Mouse (Mus musculus) embryo, embryonic 10 days (tissue): ENCODE results near the gene Gm42372.
A peak's percentile ranks its signal among the peaks of the same experiment; 100 is the strongest.

Experiments
- DNase-seq: peaks from one replicate; pipeline ENCODE4 v3.0.0-alpha.2; 2015; ENCODE audit warnings: low spot score

Gene Gm42372

DNA sequence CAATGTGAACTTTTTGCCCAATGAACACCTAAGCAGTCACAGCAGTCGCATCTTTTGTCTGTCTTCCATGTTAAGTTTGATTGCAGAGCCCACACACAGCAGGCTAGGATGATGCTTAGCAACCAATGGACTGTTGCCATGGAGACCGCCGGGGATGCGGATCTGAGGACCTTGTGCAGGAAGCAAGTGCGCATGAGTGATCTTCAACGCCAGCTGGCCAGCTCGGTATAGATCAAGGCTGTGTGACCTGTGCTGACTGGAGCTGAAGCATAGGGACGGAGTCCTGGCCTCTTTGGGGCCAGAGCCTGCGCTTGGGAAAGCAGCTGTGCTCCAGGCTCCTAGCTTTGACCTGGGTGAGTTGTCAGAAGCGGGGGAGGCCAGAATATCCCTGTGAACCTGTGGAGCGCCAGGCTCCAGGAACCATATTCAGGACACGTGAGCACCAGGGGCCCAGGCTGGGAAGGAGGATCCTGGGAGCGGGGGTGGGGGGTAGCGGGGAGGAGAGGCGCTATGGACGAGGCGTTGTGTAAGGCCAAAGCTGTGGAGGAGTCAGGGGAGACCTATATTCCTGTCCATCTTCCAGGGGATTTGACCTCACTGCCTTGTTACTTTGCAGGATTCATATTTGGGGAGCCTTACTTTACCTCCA, 23.2 kb upstream of the Gm42372 start, which contains the start of gene Pnmal1:
Gene Pnmal1, plus strand, starts transcription at position 141 of the 649 bp plus-strand sequence.
- DNase-seq: peak; percentile 96

- DNase-seq: no peak
Observed at GRCm38 (mm10) chr7:16961678-16962077, 21.2 kb upstream of the Gm42372 start.

DNA sequence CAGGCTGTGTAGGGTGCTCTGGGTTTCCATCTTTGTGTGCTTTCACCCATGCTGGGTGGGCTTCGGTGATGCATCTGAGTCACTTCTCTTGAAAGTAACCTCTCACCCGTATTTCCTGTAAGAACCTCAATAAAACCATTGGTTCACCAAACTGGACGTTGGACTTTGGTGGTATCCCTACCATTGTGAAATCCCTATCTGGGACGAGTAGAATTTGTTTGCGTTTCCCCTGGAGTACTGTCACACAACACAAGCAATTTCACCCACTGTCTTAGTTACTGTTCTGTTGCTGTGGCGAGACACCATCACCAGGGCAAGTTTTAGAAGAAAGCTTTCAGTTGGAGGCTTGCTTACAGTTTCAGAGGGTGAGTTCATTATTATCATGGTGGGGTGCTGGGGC, 14.5 kb upstream of the Gm42372 start:
- DNase-seq: no peak

DNA sequence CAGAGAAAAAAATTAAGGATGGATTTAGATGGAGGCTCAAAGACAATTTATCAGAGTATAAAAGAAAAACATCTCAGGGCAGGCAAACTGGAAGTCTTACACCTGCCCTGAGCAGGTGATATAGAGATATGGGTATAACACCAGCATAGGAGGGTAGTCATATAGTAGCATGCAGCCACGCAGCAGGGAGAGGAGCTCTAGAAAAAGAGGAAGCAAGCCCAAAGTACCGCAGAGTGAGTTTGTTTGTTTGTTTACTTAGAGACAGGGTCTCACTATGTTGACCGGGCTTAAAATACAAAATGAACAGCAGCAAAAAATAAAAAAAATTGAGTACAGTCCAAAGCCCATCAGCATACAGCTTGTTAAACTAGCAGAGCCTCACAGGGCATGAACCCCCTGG, 11.7 kb upstream of the Gm42372 start:
- no peak for DNase-seq

GRCm38 (mm10) chr7:16974018-16974417, 8.9 kb upstream of the Gm42372 start:
- no peak for DNase-seq

GRCm38 (mm10) chr7:16976298-16976697, 6.6 kb upstream of the Gm42372 start:
- no peak for DNase-seq

- no peak for DNase-seq
Observed at GRCm38 (mm10) chr7:16978173-16978572, 4.7 kb upstream of the Gm42372 start.

GRCm38 (mm10) chr7:16978593-16978992, 4.3 kb upstream of the Gm42372 start:
- DNase-seq: no peak

DNA sequence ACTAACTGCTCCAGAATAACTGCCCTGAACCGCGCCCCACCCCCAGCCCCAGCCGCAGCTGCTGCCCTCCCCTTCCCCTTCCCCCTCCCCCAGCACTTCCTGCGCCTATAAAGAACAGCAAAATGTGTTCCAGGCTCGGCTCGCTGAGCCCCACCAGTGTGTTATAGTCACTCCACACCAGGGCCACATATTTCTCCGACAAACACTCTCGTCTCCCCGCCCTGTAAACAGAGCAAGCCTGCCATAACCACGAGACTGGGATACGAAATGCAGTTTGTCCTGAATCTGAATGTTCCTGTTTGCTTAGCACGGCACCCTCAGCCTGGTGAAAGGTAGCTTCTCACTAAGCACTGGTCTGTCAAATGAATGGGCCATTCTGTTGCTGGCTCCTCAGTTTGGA, 2.5 kb upstream of the Gm42372 start:
- peak; percentile 54 for DNase-seq

- no peak for DNase-seq
Observed at GRCm38 (mm10) chr7:16987541-16988149, 4.8 kb downstream of the Gm42372 start.

- DNase-seq: no peak
Observed at GRCm38 (mm10) chr7:16988405-16988804, 5.5 kb downstream of the Gm42372 start.

- DNase-seq: peak; percentile 21
Observed at GRCm38 (mm10) chr7:16990006-16990744, 7.3 kb downstream of the Gm42372 start.

DNA sequence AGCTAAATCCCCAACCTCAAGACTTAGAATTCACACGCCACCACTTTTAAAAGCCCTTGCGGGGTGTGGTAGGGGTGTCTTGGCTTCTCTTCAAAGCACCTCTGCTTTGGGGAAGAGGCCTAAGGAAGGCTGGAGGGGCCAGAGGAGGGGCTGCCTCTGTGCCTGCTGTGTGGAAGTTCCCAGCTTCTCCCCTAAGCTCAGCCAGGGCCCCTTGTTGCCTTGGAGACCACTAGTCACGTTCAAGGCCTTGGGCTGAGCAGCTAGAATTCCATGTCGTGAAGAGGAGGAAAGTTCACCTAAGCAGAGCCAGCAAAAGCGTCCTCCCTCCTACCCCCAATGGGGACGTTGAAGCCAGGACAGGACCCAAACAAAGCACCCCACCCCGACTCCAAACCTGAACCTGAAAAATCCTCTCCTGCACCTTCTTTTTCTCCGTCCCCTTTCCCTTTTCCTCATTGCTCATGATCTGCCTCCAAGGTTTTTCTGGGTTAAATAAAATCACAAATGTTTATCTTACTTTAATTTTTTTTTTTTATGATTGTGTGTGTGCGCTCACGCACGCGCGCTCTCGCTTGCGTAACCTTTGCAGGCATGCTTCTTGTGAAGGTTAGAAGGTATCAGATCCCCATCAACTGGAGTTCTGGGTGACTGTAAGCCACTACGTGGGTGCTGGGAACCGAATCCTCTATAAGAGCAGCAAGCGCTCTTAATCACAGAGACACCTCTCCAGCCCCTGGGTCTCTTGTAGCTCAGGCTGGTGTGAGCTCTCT, 9.0 kb downstream of the Gm42372 start:
- DNase-seq: peak; percentile 85

- DNase-seq: no peak
Observed at GRCm38 (mm10) chr7:16992451-16992807, 9.5 kb downstream of the Gm42372 start, which contains the start of gene Ccdc8. TSS of gene Ccdc8 (plus strand) at chr7:16992708.

- peak; percentile 88 for DNase-seq
Observed at GRCm38 (mm10) chr7:16993651-16994399, 10.9 kb downstream of the Gm42372 start.

GRCm38 (mm10) chr7:16994400-16994799, 11.5 kb downstream of the Gm42372 start:
- DNase-seq: no peak

DNA sequence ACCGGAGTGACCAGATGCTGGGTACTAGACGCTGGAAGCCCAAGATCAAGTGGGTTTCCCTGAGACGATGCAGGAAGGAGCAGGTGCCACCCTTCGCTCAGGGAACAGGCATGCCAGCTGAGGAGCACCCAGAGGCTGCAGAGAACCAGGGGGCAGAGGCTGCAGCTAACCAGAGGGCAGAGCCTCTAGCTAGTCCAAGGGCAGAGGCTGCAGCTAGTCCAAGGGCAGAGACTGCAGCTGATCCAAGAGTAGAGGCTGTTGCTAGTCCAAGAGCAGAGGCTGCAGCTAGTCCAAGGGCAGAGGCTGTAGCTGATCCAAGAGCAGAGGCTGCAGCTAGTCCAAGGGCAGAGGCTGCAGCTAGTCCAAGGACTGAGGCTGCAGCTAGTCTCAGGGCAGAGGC, 12.5 kb downstream of the Gm42372 start:
- no peak for DNase-seq

DNA sequence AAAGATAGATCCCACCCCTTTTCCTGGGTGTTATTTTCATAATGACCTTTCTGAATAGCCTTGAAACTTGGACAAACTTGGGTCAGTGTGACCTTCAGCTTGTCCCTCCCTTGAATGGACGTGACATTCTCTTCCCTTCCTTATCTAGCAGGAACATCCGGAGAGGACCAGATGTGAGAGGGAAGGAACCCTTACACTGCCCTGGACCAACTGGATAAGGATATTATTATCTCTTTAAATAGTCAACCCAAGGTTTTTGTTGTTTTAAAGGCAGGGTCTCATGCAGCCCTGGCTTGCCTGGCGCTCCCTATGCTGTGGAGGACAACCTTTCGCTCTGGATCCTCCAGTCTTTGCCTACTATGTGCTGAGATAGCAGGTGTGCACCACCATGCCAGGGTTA, 16.3 kb downstream of the Gm42372 start:
- no peak for DNase-seq

DNA sequence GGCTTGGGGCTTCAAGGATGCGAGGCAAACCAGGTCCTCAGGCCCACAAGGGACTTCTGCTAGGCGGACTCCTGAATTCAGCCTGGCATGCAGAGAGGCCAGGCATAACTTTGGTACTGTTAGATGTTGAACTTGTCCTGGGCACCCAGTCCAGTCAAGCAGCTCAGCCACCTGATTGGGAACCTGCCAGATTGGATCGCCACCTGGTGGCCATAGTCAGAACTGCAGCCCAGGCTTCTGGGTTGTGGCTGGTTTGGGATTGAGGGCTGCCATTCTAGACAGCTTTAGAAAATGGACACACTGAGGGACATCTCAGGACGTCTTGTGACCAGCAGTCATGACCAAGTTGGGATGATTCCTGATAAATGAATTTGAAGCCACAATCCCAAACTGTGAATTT, 16.8 kb downstream of the Gm42372 start:
- DNase-seq: peak; percentile 82

- DNase-seq: peak; percentile 82
Observed at GRCm38 (mm10) chr7:17002375-17003195, 19.7 kb downstream of the Gm42372 start.
